Mouse (Mus musculus) CH12.LX (cell line): ENCODE results near the gene Frmd8. TPM values are rescaled to one million over a fixed set of nuclear protein-coding genes. Genes with fewer than 3 reads are reported as not detected.

Source experiments
- DNase-seq: peaks from one replicate; pipeline ENCODE4 v3.0.0-alpha.2; 2013; ENCODE audit errors: extremely low read depth
- H3K27ac ChIP-seq: 2 replicates; pipeline ENCODE4 v1.5.1; 2012; ENCODE audit warnings: low read depth, mild to moderate bottlenecking, control low read depth, moderate library complexity; ENCODE audit not compliant: insufficient read depth
- H3K27me3 ChIP-seq: replicated peaks from 2 replicates; pipeline ENCODE3; 2012; ENCODE audit warnings: inconsistent platforms
- H3K36me3 ChIP-seq, 2 experiments: replicated peaks in 1 of 2; 2 replicates each; pipeline versions ENCODE3 to v1.6.1; 2012; ENCODE audit warnings: inconsistent platforms in 1 of 2, low read length in 1 of 2, mild to moderate bottlenecking in 1 of 2, mixed read lengths in 1 of 2, moderate library complexity in 1 of 2; ENCODE audit not compliant: control insufficient read depth in 1 of 2, insufficient read depth in 1 of 2
- H3K4me1 ChIP-seq, 2 experiments: 2 replicates each; pipeline ENCODE4 v1.6.1; 2012; ENCODE audit warnings: inconsistent platforms in 1 of 2, moderate library complexity in 1 of 2; ENCODE audit not compliant: insufficient read depth in 2 of 2, control insufficient read depth in 1 of 2
- H3K4me2 ChIP-seq: 2 replicates; pipeline ENCODE4 v1.6.1; 2012; ENCODE audit warnings: low read depth, mild to moderate bottlenecking, control low read depth; ENCODE audit not compliant: poor library complexity, insufficient read depth, severe bottlenecking
- H3K4me3 ChIP-seq, 3 experiments: fragments of 150-350 bp in 1 of 3; sonication (generic) in 1 of 3; replicated peaks in 1 of 3; 2 replicates each; pipeline versions ENCODE3 to v1.5.1; 2011 to 2012; ENCODE audit warnings: low read depth in 2 of 3, low read length in 2 of 3, mild to moderate bottlenecking in 2 of 3, moderate library complexity in 2 of 3, control low read depth in 1 of 3, improper control_type of control experiment in 1 of 3, inconsistent platforms in 1 of 3, mixed read lengths in 1 of 3; ENCODE audit not compliant: poor library complexity in 1 of 3
- H3K79me2 ChIP-seq: replicated peaks from 2 replicates; pipeline ENCODE4 v1.6.1; 2012; ENCODE audit warnings: mild to moderate bottlenecking, moderate library complexity; ENCODE audit not compliant: control insufficient read depth, poor library complexity, insufficient read depth, severe bottlenecking; ENCODE audit errors: extremely low read depth
- H3K9ac ChIP-seq: 2 replicates; pipeline ENCODE4 v1.6.1; 2012; ENCODE audit warnings: low read depth, mild to moderate bottlenecking, control low read depth, moderate library complexity; ENCODE audit not compliant: insufficient read depth
- H3K9me3 ChIP-seq: replicated peaks from 2 replicates; pipeline ENCODE3; 2012; ENCODE audit warnings: low read length, inconsistent platforms, mixed read lengths
- BHLHE40 ChIP-seq: IDR thresholded peaks from 2 replicates; pipeline ENCODE4 v1.6.1; 2011; ENCODE audit warnings: mild to moderate bottlenecking, low read depth, low read length, improper control_type of control experiment
- CHD1 ChIP-seq: IDR thresholded peaks from 2 replicates; pipeline ENCODE4 v1.6.1; 2012; ENCODE audit warnings: low read depth, low read length, improper control_type of control experiment, inconsistent platforms
- CHD2 ChIP-seq: IDR thresholded peaks from 2 replicates; pipeline ENCODE4 v1.6.1; 2011; ENCODE audit warnings: low read length, improper control_type of control experiment
- CTCF ChIP-seq, 2 experiments: IDR thresholded peaks in 1 of 2; conservative IDR thresholded peaks in 1 of 2; 2 replicates each; pipeline ENCODE4 v1.5.1; 2011 to 2012; ENCODE audit warnings: low read depth in 2 of 2, low read length in 2 of 2, improper control_type of control experiment in 1 of 2, inconsistent platforms in 1 of 2, mild to moderate bottlenecking in 1 of 2, moderate library complexity in 1 of 2
- E2F4 ChIP-seq: IDR thresholded peaks from 2 replicates; pipeline ENCODE4 v1.6.1; 2011; ENCODE audit warnings: low read depth, low read length, improper control_type of control experiment; ENCODE audit not compliant: insufficient replicate concordance
- ELF1 ChIP-seq: IDR thresholded peaks from 2 replicates; pipeline ENCODE4 v1.6.1; 2014; ENCODE audit warnings: low read depth, mild to moderate bottlenecking, inconsistent platforms, low read length, improper control_type of control experiment
- EP300 ChIP-seq: IDR thresholded peaks from 2 replicates; pipeline ENCODE4 v1.6.1; 2011; ENCODE audit warnings: low read length, improper control_type of control experiment
- ETS1 ChIP-seq: conservative IDR thresholded peaks from 2 replicates; pipeline ENCODE4 v1.6.1; 2012; ENCODE audit warnings: low read depth, mild to moderate bottlenecking, inconsistent platforms, low read length, improper control_type of control experiment, moderate library complexity
- GABPA ChIP-seq: IDR thresholded peaks from 2 replicates; pipeline ENCODE4 v1.6.1; 2012; ENCODE audit warnings: low read depth, low read length, improper control_type of control experiment, inconsistent platforms; ENCODE audit not compliant: insufficient replicate concordance
- HCFC1 ChIP-seq: IDR thresholded peaks from 2 replicates; pipeline ENCODE4 v1.6.1; 2012; ENCODE audit warnings: low read depth, mild to moderate bottlenecking, inconsistent platforms, low read length, improper control_type of control experiment
- IRF4 ChIP-seq: IDR thresholded peaks from 2 replicates; pipeline ENCODE4 v1.6.1; 2014; ENCODE audit warnings: low read depth, mild to moderate bottlenecking, inconsistent platforms, low read length, improper control_type of control experiment
- JUN ChIP-seq: IDR thresholded peaks from 2 replicates; pipeline ENCODE4 v1.6.1; 2011; ENCODE audit warnings: low read depth, mild to moderate bottlenecking, low read length, improper control_type of control experiment, moderate library complexity; ENCODE audit not compliant: insufficient read depth
- JUND ChIP-seq: conservative IDR thresholded peaks from 2 replicates; pipeline ENCODE4 v1.6.1; 2011; ENCODE audit warnings: low read depth, low read length, improper control_type of control experiment
- KAT2A ChIP-seq: IDR thresholded peaks from 2 replicates; pipeline ENCODE4 v1.6.1; 2012; ENCODE audit warnings: low read length, improper control_type of control experiment, inconsistent platforms; ENCODE audit not compliant: insufficient replicate concordance
- MAFK ChIP-seq: IDR thresholded peaks from 2 replicates; pipeline ENCODE4 v1.6.1; 2011; ENCODE audit warnings: low read length, improper control_type of control experiment; ENCODE audit not compliant: insufficient replicate concordance
- MAX ChIP-seq: IDR thresholded peaks from 2 replicates; pipeline ENCODE4 v1.6.1; 2011; ENCODE audit warnings: low read length, improper control_type of control experiment
- MAZ ChIP-seq: IDR thresholded peaks from 2 replicates; pipeline ENCODE4 v1.6.1; 2012; ENCODE audit warnings: low read depth, mild to moderate bottlenecking, inconsistent platforms, low read length, improper control_type of control experiment, moderate library complexity
- MEF2A ChIP-seq: IDR thresholded peaks from 2 replicates; pipeline ENCODE4 v1.6.1; 2014; ENCODE audit warnings: low read depth, mild to moderate bottlenecking, inconsistent platforms, low read length, improper control_type of control experiment, borderline replicate concordance
- MXI1 ChIP-seq: IDR thresholded peaks from 2 replicates; pipeline ENCODE4 v1.6.1; 2011; ENCODE audit warnings: mild to moderate bottlenecking, low read depth, low read length, improper control_type of control experiment
- MYC ChIP-seq: IDR thresholded peaks from 2 replicates; pipeline ENCODE4 v1.6.1; 2011; ENCODE audit warnings: low read depth, mild to moderate bottlenecking, improper control_type of control experiment, low read length
- NELFE ChIP-seq: IDR thresholded peaks from 2 replicates; pipeline ENCODE4 v1.6.1; 2011; ENCODE audit warnings: low read depth, low read length, improper control_type of control experiment
- NRF1 ChIP-seq: IDR thresholded peaks from 2 replicates; pipeline ENCODE4 v1.6.1; 2014; ENCODE audit warnings: low read depth, mild to moderate bottlenecking, inconsistent platforms, low read length, improper control_type of control experiment, moderate library complexity
- PAX5 ChIP-seq: IDR thresholded peaks from 2 replicates; pipeline ENCODE4 v1.6.1; 2012; ENCODE audit warnings: low read length, inconsistent platforms, mixed read lengths
- POLR2A ChIP-seq: IDR thresholded peaks from 2 replicates; pipeline ENCODE4 v1.6.1; 2011; ENCODE audit warnings: low read depth, mild to moderate bottlenecking, improper control_type of control experiment, low read length
- POLR2AphosphoS2 ChIP-seq: IDR thresholded peaks from 2 replicates; pipeline ENCODE4 v1.6.1; 2011; ENCODE audit warnings: low read depth, low read length, improper control_type of control experiment
- RAD21 ChIP-seq: IDR thresholded peaks from 2 replicates; pipeline ENCODE4 v1.6.1; 2011; ENCODE audit warnings: low read depth, mild to moderate bottlenecking, low read length, improper control_type of control experiment, moderate library complexity
- RCOR1 ChIP-seq: conservative IDR thresholded peaks from 2 replicates; pipeline ENCODE4 v1.6.1; 2012; ENCODE audit warnings: low read depth, mild to moderate bottlenecking, inconsistent platforms, low read length, improper control_type of control experiment
- SIN3A ChIP-seq: IDR thresholded peaks from 2 replicates; pipeline ENCODE4 v1.6.1; 2012; ENCODE audit warnings: low read length, improper control_type of control experiment, inconsistent platforms
- SMC3 ChIP-seq: IDR thresholded peaks from 2 replicates; pipeline ENCODE4 v1.6.1; 2011; ENCODE audit warnings: low read depth, low read length, improper control_type of control experiment
- TBP ChIP-seq: conservative IDR thresholded peaks from 2 replicates; pipeline ENCODE4 v1.6.1; 2011; ENCODE audit warnings: low read depth, low read length, improper control_type of control experiment
- TCF12 ChIP-seq: IDR thresholded peaks from 2 replicates; pipeline ENCODE4 v1.6.1; 2014; ENCODE audit warnings: low read depth, mild to moderate bottlenecking, inconsistent platforms, low read length, improper control_type of control experiment
- UBTF ChIP-seq: IDR thresholded peaks from 2 replicates; pipeline ENCODE4 v1.6.1; 2012; ENCODE audit warnings: low read depth, mild to moderate bottlenecking, inconsistent platforms, low read length, improper control_type of control experiment, moderate library complexity
- USF1 ChIP-seq: IDR thresholded peaks from 2 replicates; pipeline ENCODE4 v1.6.1; 2014; ENCODE audit warnings: low read depth, mild to moderate bottlenecking, inconsistent platforms, low read length, improper control_type of control experiment
- USF2 ChIP-seq: conservative IDR thresholded peaks from 2 replicates; pipeline ENCODE4 v1.6.1; 2011; ENCODE audit warnings: low read depth, low read length, improper control_type of control experiment
- ZC3H11A ChIP-seq: IDR thresholded peaks from 2 replicates; pipeline ENCODE4 v1.6.1; 2012; ENCODE audit warnings: low read depth, mild to moderate bottlenecking, inconsistent platforms, low read length, improper control_type of control experiment
- ZKSCAN1 ChIP-seq: IDR thresholded peaks from 2 replicates; pipeline ENCODE4 v1.6.1; 2012; ENCODE audit warnings: low read depth, inconsistent platforms, low read length, improper control_type of control experiment, borderline replicate concordance
- ZMIZ1 ChIP-seq: IDR thresholded peaks from 2 replicates; pipeline ENCODE4 v1.6.1; 2012; ENCODE audit warnings: low read depth, mild to moderate bottlenecking, inconsistent platforms, low read length, improper control_type of control experiment
- ZNF384 ChIP-seq: IDR thresholded peaks from 2 replicates; pipeline ENCODE4 v1.6.1; 2012; ENCODE audit warnings: low read depth, low read length, improper control_type of control experiment, inconsistent platforms
- dilution Hi-C: fragments of 300-500 bp; cut with MboI; formaldehyde crosslinking; loops from 2 replicates; pipeline ENCODE4 v1.14.3; 2020; ENCODE audit warnings: low sequenced_read_pairs; ENCODE audit not compliant: extremely low pct_unique_long_range_greater_than_20kb, extremely low pct_ligation_motif_present
- in situ Hi-C: fragments of 300-500 bp; cut with MboI; formaldehyde crosslinking; loops from 3 replicates; pipeline ENCODE4 v1.14.3; 2019; ENCODE audit warnings: low sequenced_read_pairs, low pct_ligation_motif_present, low pct_unique_long_range_greater_than_20kb, mixed read lengths
- polyA plus RNA-seq: library from polyadenylated mRNA; unstranded; fragments of >175 nt; gene quantifications from 2 replicates; pipeline ENCODE4 v1.2.1, GENCODE M21; 2012; ENCODE audit warnings: low read depth; ENCODE audit not compliant: insufficient read length
- total RNA-seq, 2 experiments: library from RNA; depleted of rRNA; stranded (reverse); fragments of 300-350 nt in 1 of 2; fragments of >200 nt in 1 of 2; gene quantifications; 2 replicates each; pipeline ENCODE4 v1.2.3; 2012 to 2014

Gene Frmd8
- total and polyA plus RNA-seq, 3 experiments: 13.5 to 30.7 (median 25.2) TPM

GRCm38 (mm10) chr19:5846557-5847305, 28.3 kb downstream of the Frmd8 start:
- DNase-seq: peak; percentile 86
- peak overlapping the region; percentile 96 for H3K27ac ChIP-seq
- H3K9me3 ChIP-seq: no peaks in the 10 kb centered on the region
- H3K4me3 ChIP-seq: peak overlapping the region; percentile 35 to 59 (median 49)
- H3K9ac ChIP-seq: peak overlapping the region; percentile 89
- peaks cover 2 to 45% of the 10 kb centered on the region in 2 experiments; a peak in 3 of 4 replicates for H3K4me1 ChIP-seq
- peaks cover 14 to 25% of the 10 kb centered on the region in 2 experiments for H3K36me3 ChIP-seq
- H3K27me3 ChIP-seq: no peaks in the 10 kb centered on the region
- in situ Hi-C loops (loop anchor here (5.0 kb wide), 1 partner anchor 54 kb away; no protein-coding TSS in a partner anchor), dilution Hi-C loops (no loop called here)
- H3K79me2 ChIP-seq: peaks cover 39% of the 10 kb centered on the region
- TF ChIP-seq ZKSCAN1 (no peak), JUND (no peak), TBP (peak; percentile 53; the same call in 1 of the 2 replicates), MYC (peak; percentile 66; the same call in 1 of the 2 replicates), TCF12 (peak; percentile 81), CTCF (conservative IDR thresholded peaks at IDR 0.05 in 1 of 2, IDR thresholded peaks at IDR 0.05 in 1 of 2; ENCODE audit: low read depth in 2 of 2, low read length in 2 of 2) (no peak), USF1 (peak; percentile 74), SIN3A (peak; percentile 72; the same call in 1 of the 2 replicates), KAT2A (no peak), ZC3H11A (no peak), MAFK (no peak; the same call in 1 of the 2 replicates), JUN (no peak), RAD21 (no peak), ELF1 (peak; percentile 76), HCFC1 (peak; percentile 29), CHD1 (peak; percentile 98), PAX5 (no peak), MEF2A (0 out of 2 replicates have a peak, but pooled peaks have one; percentile 49), IRF4 (peak; percentile 71; the same call in 1 of the 2 replicates), SMC3 (no peak), POLR2A (peak; percentile 55; the same call in 1 of the 2 replicates), USF2 (peak; percentile 41), MAZ (peak; percentile 80), ZMIZ1 (peak; percentile 36), ETS1 (peak; percentile 89), GABPA (no peak), E2F4 (no peak), POLR2AphosphoS2 (no peak), EP300 (peak; percentile 57), MAX (no peak; the same call in 1 of the 2 replicates), NELFE (no peak; the same call in 1 of the 2 replicates), BHLHE40 (peak; percentile 98), UBTF (0 out of 2 replicates have a peak, but pooled peaks have one; percentile 22), CHD2 (0 out of 2 replicates have a peak, but pooled peaks have one; percentile 48), NRF1 (no peak), MXI1 (peak; percentile 71; the same call in 1 of the 2 replicates), ZNF384 (no peak), RCOR1 (no peak)
- peak overlapping the region; percentile 59 for H3K4me2 ChIP-seq
